Mouse (Mus musculus) lung, postnatal 0 days (tissue): ENCODE measurements around the gene Akap9.

Experiments used
- CTCF ChIP-seq: IDR thresholded peaks from 2 replicates; pipeline ENCODE4 v1.5.1; 2016; ENCODE audit warnings: antibody characterized with exemption, mild to moderate bottlenecking
- EP300 ChIP-seq: IDR thresholded peaks from 2 replicates; pipeline ENCODE4 v1.6.1; 2016; ENCODE audit warnings: antibody characterized with exemption, mild to moderate bottlenecking, control low read depth

DNA sequence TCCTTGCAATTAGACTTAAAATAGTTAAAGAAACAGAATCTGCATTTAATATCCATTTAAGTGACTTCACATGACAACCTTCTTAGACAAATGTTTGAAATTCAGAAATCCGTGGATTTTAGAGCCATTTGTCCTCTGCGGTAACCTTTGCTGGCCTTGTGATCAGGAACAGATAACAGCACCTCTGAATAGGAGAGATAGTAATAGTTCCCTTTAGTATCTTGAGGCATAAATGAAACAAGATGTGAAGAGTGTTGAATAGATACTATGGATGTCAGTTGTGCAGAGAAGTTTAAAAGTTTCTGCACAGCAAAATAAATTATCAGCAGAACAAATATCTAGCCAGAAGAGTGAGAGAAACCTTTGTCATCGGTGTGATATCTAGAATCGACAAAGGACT, 50.0 kb downstream of the Akap9 start:
- TF ChIP-seq CTCF (no peak), EP300 (no peak)
